Mouse (Mus musculus) ZHBTc4 (cell line): ENCODE measurements around the gene Ralbp1.

Source experiments
- DNase-seq: peaks from one replicate; pipeline ENCODE4 v3.0.0-alpha.2; 2011; ENCODE audit warnings: low read depth, low spot score

The Ralbp1 gene

DNA sequence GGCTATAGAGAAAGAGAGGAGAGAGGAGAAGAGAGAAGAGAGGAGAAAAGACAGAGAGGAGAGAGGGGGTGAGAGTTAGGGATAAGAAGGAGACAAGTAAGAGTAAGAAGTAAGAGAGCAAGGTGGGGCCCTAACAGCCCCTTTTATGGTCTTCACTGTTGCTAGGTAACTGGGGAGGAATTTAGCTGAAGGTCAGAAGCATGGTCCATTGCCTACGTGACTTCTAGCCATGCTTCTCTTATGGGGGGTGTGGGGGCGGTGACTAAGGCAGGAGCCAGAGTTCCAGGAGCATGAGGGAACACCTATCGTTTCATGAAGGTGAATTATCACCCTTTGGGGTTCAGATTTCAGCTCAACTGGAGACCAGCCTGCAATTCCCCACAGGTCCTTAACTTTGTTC lies 10.4 kb upstream of the Ralbp1 start:
- DNase-seq: peak; percentile 76

DNA sequence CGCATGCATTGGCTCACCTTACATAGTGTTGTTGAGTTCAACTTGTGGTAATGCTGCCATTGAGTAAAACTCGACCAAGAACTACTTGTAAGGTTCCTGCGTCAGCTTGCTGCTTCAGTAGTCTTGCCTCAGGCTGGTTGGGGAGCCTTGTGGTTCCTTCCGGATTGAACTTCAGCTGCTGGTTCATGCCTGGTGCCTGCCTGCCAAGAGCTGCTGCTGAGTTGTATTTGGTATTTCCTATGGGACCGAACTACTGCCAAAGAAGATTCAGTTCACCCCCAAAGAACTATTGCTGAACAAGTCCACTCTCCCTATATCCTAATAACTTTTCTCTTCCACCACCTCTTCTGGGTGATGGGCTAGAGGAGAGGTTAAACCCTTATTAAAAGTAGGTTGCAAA lies 3.9 kb upstream of the Ralbp1 start:
- no peak for DNase-seq

DNA sequence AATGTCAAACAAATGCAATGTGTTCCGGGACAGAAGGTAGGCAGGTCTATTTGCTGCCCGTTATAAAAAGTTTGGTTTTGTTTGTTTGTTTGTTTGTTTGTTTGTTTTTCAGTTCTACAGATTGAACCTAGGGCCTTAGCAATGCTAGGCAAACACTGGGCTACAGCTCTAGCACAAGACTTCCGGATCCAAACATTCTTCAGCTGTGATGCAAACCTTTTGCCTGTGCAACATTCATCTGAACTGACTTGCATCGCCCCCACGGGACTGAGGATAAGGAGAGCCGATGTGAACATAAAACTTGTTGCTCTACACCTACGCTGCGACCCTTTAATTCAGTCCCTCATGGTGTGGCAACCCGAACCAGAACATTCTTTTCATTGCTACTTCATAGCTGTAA lies 973 bp upstream of the Ralbp1 start:
- DNase-seq: no peak

DNA sequence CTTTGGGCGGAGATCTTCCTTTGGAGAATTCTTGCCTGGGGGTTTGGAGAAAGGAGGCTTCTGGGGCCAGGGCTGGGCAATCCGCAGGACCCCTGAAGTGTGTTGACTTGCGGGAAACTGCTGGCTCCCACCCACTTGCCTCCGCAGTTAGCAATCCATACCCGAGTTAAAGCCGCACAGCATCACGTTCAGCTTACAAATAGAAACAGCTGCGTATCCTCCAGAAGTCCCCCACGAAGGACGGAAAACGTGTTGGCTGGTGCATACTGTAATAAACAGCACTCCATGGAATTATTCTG lies 251 bp downstream of the Ralbp1 start:
- DNase-seq: no peak

DNA sequence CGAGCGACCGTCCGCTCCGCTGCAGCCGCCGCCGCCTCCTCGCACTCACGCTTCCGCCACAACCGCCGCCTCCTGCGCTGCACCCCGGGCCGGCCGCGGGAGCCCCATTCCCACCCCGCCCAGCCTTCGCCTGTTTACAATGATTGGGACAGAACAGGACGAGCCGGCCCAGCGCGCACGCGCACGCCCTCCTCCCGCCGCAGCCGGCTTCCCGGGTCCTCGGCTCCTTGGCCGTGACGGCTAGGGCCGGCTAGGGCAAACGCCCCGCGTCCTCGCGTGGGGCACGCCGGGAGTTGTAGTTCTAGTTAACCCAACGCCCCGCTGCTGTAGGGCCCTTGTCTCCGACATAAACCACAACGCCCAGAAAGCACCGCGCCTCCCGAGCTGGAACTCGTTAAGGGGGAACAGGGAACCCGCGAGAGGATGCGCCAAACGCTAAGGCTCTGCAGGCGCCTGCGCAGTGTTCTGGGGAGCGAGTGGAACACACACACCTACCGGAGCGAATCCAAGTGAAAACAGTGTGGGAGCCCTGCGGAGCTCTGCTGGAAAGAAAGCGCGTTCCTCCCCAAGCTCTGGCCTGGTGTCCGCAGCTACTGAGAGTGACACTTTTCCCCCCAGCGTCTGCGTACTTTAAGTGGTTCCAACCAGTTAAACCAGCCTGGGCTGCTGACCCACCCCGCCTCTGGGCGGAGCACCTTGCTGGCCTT lies 754 bp downstream of the Ralbp1 start:
- DNase-seq: peak; percentile 100

DNA sequence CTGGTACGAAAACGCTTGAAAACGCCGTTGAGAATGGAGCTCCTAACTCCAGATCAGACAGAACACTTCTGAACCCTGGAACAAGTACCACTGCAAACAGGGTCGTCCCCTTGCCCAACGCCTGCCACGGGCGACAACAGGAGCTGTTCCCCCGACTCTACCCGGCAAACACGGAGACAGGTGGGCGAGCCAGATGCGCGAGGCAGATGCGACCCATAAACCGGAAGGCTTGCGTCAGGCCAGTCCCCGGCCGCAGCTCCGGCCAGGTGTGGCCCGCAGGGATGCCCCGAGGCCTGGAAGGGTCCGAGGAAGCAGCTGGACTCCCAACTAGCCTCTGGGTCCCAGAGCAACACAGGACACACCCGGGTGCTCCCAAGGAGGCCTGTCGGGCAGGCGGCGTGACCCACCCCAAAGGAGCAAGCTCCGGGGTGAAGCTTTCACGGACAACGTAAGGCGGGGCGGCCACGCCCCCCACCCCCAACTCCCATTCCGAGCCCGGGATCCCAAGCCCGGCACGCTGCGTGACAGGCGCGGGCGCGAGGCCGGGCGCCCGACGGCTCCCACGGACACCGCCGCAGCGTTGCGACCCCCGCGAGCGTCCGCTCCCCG lies 1.4 kb downstream of the Ralbp1 start:
- DNase-seq: peak; percentile 71

DNA sequence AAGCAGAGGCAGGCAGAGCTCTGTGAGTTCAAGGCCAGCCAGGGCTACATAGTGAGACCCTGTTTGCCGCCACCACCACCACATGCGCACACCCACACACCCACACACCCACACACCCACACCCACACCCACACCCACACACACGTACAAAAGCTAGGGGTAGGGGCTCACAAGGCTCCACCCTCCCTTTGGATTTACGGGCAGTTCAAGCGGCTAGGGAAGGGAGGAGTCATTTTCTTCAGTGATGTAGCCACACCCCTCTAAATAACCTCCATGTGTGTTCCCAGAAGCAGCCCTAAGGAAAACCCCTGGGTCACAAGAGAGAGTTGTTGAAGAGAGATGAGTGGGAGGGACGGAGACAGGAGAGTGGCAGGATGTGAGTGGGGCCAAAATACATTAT lies 8.6 kb downstream of the Ralbp1 start:
- peak; percentile 80 for DNase-seq

DNA sequence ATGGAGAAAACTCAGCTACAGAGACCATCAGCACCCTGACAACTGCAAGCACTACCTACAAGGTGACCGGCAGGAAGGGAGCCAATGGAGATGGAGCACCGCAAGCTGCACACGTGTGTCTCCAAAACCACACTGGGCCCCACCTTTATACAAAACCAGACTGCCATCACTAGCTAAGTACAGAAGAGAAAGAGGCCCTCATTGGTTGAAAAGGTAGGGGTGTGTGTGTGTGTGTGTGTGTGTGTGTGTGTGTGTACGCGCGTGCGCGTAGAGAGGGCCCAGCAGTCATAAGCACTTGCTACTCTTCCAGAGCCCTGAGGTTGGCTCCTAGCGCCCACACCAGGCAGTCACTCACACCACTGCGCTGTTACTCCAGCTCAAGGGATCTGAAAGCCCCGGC lies 11.8 kb downstream of the Ralbp1 start:
- peak; percentile 65 for DNase-seq

DNA sequence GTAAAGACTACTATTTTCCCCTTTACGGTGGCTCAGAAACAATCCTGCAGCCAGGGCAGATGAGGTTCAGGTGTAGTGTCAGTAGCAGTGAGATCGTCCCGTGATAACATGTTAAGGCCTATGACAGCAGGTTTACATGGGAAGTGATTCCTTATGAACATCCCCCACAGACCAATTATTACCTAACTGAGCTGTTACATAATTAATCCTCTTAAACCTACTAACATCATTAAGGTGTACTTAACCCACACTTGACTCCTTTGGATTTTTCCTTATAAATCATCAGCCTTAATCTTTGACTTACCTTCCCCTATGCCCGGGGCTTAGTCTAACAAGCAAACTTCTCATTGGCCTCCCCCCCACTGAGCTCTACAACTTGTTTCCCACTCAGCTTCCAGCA lies 12.4 kb downstream of the Ralbp1 start:
- DNase-seq: no peak

DNA sequence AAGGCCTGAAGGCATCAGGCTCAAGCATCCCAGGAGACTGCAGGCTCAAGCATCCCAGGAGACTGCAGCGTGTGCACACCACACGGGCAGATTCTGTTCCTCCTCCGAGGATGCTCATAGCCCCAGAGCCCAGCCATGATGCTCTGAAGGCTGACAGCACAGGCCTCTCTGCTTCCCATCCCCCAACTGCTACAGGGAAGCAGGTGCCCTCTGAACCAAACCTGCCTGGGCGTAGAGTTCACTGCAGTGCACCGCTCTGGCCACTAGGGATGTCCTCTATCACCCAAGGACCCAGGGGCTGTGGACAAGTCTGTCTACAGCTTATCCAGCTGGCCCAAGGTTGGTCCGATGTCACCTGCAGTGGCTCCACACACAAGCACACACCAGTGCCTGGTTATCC lies 12.9 kb downstream of the Ralbp1 start:
- peak; percentile 85 for DNase-seq

DNA sequence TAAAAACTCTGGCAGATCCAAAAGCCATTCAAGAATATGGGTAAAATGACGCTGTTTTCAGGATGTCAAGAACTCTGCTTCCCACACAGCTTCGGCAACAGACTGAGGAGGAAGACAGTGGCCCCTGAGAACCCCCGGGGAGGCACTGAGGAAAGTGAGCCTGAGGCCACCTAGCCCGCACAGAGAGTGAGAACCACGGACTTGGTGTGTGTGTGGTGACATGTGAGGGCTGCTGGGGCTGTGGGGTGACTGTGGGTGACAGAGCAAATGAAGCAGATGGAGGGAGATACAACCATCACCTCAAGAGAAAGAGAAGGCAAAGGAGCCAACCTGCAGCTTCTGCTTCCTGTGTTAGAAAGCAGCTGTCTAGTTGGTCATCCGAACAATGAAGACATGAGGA lies 13.5 kb downstream of the Ralbp1 start:
- no peak for DNase-seq

DNA sequence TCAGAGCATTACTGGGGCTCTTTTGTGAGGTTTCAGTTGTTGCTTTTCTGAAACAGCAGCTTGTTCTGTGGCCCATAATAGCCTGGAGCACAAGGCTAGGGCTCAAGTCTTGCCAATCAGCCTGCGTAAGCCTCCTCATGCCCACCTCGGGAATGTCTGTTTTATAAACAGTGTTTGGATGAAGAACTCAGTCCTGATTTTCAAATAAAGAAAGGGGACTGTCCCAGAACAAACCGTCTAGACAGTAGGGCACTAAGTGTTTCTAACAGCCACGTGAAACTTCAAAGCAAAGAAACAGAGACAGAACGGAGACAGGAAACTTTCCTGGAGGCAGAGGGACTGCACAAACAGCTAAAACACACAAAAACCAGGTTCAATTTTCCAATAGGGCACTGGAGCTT lies 14.0 kb downstream of the Ralbp1 start:
- no peak for DNase-seq

DNA sequence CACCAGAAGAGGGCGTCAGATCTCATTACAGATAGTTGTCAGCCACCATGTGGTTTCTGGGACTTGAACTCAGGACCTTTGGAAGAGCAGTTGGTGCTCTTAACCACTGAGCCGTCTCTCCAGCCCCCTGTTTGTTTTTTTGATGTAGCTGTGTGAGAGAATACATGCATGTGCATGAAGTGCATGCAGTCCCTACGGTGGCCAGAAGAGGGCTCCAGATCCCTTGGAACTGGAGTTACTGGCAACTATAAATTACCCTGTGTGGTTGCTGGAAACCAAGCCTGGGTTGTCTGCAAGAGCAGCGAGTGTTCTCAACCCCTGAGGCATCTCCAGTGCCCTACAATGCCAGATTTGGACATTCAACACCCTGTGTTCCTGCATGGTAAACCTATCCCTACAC lies 15.5 kb downstream of the Ralbp1 start:
- DNase-seq: peak; percentile 95

DNA sequence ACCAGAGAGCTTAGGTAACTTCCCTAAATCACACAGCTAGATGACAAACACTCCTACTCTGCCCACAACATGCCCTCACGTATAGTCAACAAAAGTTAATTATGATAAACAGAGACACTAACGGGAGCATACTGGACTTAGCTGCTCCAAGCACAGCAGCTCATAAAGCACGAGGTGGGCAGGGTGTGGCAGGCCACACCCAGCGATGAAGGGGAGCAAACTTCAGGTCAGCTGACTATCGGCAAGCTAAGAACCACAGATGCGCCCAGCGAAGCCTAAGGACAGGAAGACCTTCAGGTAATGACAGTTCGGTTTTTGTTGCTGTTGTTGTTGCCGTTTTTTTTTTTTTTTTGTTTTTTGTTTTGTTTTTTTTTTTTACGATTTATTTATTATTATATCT lies 15.9 kb downstream of the Ralbp1 start:
- DNase-seq: peak; percentile 55

DNA sequence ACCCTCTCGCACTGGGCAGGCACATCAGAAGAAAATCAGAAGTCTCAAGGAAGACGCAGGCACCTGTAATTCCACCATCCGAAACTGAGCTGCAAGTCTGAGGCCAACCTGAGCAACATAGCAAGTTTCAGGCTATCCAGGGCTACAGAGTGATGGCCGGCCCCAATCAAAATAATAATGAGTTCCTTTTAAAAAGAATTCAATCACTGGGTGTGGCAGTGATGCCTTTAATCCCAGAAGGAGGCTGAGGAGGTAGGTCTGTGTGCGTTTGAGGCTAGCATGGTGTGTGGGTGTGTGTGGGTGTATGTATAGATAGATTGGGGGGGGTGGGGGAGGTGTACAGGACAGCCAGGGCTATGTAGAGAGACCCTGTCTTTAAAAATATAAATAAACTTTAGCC lies 17.6 kb downstream of the Ralbp1 start:
- DNase-seq: peak; percentile 55

DNA sequence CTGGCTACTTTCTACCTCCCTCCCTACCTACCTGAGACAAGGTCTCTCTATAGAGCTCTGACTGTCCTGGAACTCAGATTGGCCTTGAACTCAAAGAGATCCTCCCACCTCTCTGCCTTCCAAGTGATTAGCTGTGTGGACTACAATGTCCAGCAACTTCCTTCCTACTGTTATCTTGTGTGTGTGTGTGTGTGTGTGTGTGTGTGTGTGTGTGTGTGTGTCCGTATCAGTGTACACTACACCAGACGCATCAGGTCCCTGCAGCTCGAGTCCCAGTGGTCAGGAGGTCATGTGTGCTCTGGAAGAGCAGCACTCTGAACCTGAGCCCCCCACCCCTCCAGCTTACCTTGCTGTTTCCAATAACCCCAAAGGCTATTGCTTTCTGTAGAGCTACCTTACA lies 19.4 kb downstream of the Ralbp1 start:
- no peak for DNase-seq

DNA sequence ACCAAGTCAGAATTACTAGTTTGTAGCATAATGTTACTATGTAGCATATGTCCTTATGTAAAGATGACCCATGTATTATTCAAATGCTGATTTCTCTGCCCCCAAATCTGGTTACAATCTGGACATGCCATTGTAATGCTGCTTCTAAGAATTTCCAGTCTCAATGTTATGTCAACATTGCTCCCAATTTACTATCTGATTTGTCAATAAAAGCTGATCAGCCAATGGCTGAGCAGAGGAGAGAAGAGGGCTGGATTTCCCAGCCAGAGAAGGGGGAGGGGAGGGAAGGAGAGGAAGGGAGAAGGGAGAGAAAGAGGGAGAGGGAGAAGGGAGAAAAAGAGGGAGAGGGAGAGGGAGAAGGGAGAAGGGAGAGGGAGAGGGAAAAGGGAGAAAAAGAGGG lies 20.3 kb downstream of the Ralbp1 start:
- DNase-seq: no peak

DNA sequence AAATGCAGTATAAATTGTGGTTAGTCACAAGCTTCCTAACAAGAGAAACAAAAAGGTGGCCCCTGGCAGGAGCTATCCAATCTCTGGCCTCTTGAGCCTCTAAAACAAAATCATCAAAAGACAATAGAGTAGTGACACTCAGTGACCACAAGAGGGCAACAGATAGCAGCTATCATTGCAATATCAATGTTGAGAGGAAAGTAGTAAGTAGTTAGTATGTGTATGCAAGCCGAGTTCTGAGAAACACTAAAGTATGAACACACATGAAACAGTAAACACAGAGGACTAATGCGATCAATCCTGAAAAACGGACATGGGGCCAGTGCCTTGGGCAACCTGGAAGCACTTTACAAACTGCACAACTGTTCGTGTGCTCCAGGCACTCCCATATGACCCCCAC lies 20.9 kb downstream of the Ralbp1 start:
- peak; percentile 74 for DNase-seq

DNA sequence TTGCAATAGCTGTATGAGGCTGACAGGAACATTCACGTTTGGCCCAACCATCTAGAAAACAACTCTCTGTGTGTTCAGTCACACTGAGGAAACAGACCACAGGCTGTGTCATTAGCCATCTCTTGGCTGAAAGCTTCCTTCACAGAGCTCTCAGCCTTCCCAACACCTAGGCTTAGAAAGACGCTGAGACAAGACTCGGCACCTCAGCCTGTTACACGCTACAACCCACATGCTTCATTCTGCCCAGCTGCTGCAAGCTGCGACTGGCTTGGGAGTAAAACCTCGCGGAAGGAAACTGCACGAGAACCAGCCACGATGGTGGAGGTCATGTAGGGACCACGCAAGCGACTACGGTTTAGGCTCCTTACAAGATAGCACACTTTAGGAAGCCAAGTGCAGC lies 21.8 kb downstream of the Ralbp1 start:
- DNase-seq: no peak

DNA sequence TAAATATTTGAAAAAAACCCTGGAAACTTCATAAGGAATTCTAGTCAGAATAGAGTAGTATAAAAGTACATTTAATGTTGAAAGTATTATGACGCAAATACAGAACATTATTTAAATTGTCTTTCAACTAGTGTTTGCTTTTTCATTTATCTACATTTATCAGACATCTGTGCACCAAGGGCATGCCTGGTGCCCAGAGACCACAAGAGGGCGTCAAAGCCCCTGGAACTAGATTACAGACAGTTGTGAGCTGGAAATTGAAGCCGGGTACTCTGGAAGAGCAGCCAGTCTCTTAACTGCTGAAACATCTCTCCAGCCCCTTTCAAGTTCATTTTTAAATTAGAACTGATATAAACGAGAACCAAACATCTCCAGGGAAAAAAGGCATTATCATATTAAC lies 23.0 kb downstream of the Ralbp1 start:
- DNase-seq: peak; percentile 75

DNA sequence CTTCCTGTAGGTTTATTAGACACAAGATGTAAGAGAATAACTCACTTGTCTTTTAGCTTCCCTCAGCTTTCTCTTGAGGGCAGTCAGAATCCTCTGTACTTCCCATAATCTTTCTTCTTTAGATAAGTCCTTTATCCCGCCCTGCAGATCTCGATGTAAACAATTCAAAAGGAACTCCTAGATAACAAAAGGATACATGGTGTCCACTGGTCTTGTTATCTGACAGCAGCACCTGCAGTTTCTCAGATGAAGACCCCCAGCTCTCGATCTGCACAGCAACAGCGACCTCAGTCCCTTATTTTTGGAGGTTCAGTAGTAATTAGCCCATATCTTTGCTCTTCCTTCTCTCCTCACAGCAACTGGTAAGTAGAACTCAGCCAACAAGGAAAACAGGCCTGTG lies 28.0 kb downstream of the Ralbp1 start:
- DNase-seq: no peak

DNA sequence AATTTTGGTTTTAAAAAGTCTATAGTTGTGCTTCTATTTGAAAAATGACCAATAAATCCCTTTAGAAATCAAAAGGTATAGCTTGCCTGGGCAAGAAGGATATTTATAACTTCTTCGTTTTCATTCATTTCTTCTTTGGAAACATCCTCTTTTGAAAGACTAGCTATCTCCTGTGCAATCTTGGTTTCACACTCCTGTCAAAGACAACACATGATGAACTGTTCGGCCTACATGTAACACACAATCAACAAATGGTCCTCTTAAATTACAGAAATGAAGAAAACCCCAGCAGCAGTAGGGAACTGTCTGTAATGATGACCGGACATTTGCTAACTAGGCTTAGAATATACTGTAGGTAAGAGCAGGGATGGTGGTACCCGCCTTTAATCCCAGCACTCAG lies 31.6 kb downstream of the Ralbp1 start:
- no peak for DNase-seq

DNA sequence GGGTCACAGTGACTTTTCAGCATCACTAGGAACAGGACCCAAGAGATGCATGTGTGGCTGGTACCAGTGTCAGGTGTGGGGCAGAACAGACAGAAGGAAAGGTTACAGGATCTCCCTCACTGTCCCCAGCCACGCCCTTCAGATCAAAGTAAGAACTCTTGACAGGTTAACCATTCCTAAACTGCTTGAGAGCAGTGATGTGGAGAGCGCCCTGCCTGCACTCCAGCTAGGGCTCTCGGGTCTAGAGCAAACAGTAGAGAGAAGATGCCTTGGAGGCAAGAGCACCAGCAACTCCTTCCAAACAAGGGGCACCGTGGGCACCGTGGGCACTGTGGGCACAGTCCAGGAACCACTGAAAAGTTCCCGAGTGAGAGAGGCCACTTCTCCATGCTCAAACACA lies 32.3 kb downstream of the Ralbp1 start:
- no peak for DNase-seq

DNA sequence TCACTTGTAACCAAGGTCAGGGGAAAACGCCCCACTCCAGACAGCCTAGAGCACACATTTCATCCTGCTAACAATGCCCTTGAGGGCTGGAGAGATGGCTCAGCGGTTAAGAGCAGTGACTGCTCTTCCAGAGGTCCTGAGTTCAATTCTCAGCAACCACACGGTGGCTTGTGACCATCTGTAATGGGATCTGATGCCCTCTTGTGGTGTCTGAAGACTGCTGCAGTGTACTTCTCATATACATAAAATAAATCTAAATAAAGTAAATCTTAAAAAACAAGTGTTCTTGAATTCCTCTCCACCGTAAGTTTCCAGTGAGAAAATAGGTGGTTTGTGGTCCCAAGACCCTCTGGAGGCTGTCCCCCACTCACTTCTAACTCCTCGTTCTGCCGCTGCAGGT lies 33.8 kb downstream of the Ralbp1 start:
- DNase-seq: peak; percentile 40
